In genomic region chr9:100194604-100195444, GRCm38 (mm10) we compare ENCODE assay signal across 11 mouse cellular contexts.
DNase-seq lines count a peak whose midpoint lies in the region; ATAC-seq lines count a peak whose summit lies in the region.
"Had no signal": no experiment of that assay in that cellular context is flagged by ENCODE, and none has a peak within 500 bp of the region (broad histone marks: within the 10 kb centered on the region; RNA-seq: fewer than 3 reads in every experiment).

No protein-coding gene starts in this region.

- DNase-seq in forebrain, embryonic 14.5 days (ENCODE audit: low spot score), result peak; percentile 64
- peak; percentile 13 for DNase-seq in ovary, postnatal 14 days (ENCODE audit: low spot score)
- DNase-seq in ovary, postnatal 10 days (ENCODE audit: low spot score), result no peak
- no peak for DNase-seq in lung, postnatal 36 days
- DNase-seq: lung, postnatal 14 days; thymus, postnatal 14 days had no signal

- no peak overlapping the region for H3K9ac ChIP-seq in forebrain, embryonic 14.5 days (ENCODE audit: low read length)
- H3K9ac ChIP-seq in forebrain, embryonic 13.5 days, result no peak overlapping the region
- H3K9ac ChIP-seq in limb, embryonic 15.5 days, result no peak overlapping the region
- no peak overlapping the region for H3K9ac ChIP-seq in stomach, embryonic 15.5 days
- no peak overlapping the region for H3K9ac ChIP-seq in kidney, embryonic 14.5 days (ENCODE audit: low read depth, low read length)

- H3K36me3 ChIP-seq in forebrain, embryonic 14.5 days (ENCODE audit: control insufficient read depth, insufficient read depth, low read length), result no peaks in the 10 kb centered on the region
- H3K36me3 ChIP-seq in forebrain, embryonic 13.5 days (ENCODE audit: poor library complexity, severe bottlenecking), result no peaks in the 10 kb centered on the region
- H3K36me3 ChIP-seq in limb, embryonic 15.5 days, result no peaks in the 10 kb centered on the region
- H3K36me3 ChIP-seq in stomach, embryonic 15.5 days, result no peaks in the 10 kb centered on the region
- no peaks in the 10 kb centered on the region for H3K36me3 ChIP-seq in kidney, embryonic 14.5 days (ENCODE audit: control insufficient read depth, insufficient read depth, low read length)

- ATAC-seq in forebrain, embryonic 14.5 days, result peak; percentile 57
- no peak for ATAC-seq in forebrain, embryonic 13.5 days
- ATAC-seq in limb, embryonic 15.5 days (ENCODE audit: insufficient number of reproducible peaks, low FRiP score, low TSS enrichment, low read depth), result peak; percentile 85; the same call in 1 of the 2 replicates
- ATAC-seq in stomach, embryonic 15.5 days (ENCODE audit: insufficient read depth, low FRiP score, low read depth), result peak; percentile 68; the same call in 1 of the 2 replicates
- no peak for ATAC-seq in kidney, embryonic 14.5 days (ENCODE audit: low FRiP score, low TSS enrichment)

- H3K4me3 ChIP-seq in forebrain, embryonic 14.5 days (ENCODE audit: low read depth, low read length), result no peak overlapping the region
- no peak overlapping the region for H3K4me3 ChIP-seq in forebrain, embryonic 13.5 days
- no peak overlapping the region for H3K4me3 ChIP-seq in limb, embryonic 15.5 days
- H3K4me3 ChIP-seq in stomach, embryonic 15.5 days (replicated peaks), result no peak overlapping the region
- H3K4me3 ChIP-seq in kidney, embryonic 14.5 days (ENCODE audit: low read length), result no peak overlapping the region
- H3K4me3 ChIP-seq: left cerebral cortex, adult 2 months had no signal

- no peaks in the 10 kb centered on the region for H3K9me3 ChIP-seq in forebrain, embryonic 14.5 days (replicated peaks; ENCODE audit: control insufficient read depth, low read length)
- H3K9me3 ChIP-seq in forebrain, embryonic 13.5 days (replicated peaks), result no peaks in the 10 kb centered on the region
- H3K9me3 ChIP-seq in limb, embryonic 15.5 days, result no peaks in the 10 kb centered on the region
- H3K9me3 ChIP-seq in stomach, embryonic 15.5 days, result no peaks in the 10 kb centered on the region
- no peaks in the 10 kb centered on the region for H3K9me3 ChIP-seq in kidney, embryonic 14.5 days (ENCODE audit: control insufficient read depth, low read length)

- H3K27ac ChIP-seq in forebrain, embryonic 14.5 days (ENCODE audit: low read depth, low read length), result no peak overlapping the region
- H3K27ac ChIP-seq in forebrain, embryonic 13.5 days, result no peak overlapping the region
- H3K27ac ChIP-seq in limb, embryonic 15.5 days, result no peak overlapping the region
- H3K27ac ChIP-seq in stomach, embryonic 15.5 days, result no peak overlapping the region
- H3K27ac ChIP-seq in kidney, embryonic 14.5 days (ENCODE audit: low read depth, low read length), result no peak overlapping the region
- H3K27ac ChIP-seq: left cerebral cortex, adult 2 months had no signal

- no peaks in the 10 kb centered on the region for H3K27me3 ChIP-seq in forebrain, embryonic 14.5 days (replicated peaks; ENCODE audit: control insufficient read depth, insufficient read depth, low read length)
- no peaks in the 10 kb centered on the region for H3K27me3 ChIP-seq in forebrain, embryonic 13.5 days
- H3K27me3 ChIP-seq in limb, embryonic 15.5 days, result no peaks in the 10 kb centered on the region
- H3K27me3 ChIP-seq in stomach, embryonic 15.5 days (replicated peaks), result no peaks in the 10 kb centered on the region
- no peaks in the 10 kb centered on the region for H3K27me3 ChIP-seq in kidney, embryonic 14.5 days (ENCODE audit: control insufficient read depth, insufficient read depth, low read length)

- H3K4me2 ChIP-seq in forebrain, embryonic 14.5 days (ENCODE audit: low read length), result no peak overlapping the region
- H3K4me2 ChIP-seq in forebrain, embryonic 13.5 days, result no peak overlapping the region
- H3K4me2 ChIP-seq in limb, embryonic 15.5 days, result no peak overlapping the region
- no peak overlapping the region for H3K4me2 ChIP-seq in stomach, embryonic 15.5 days
- H3K4me2 ChIP-seq in kidney, embryonic 14.5 days (replicated peaks; ENCODE audit: low read depth, low read length), result no peak overlapping the region

- 0 out of 2 replicates have a peak, but pooled peaks cover 3% of the 10 kb centered on the region for H3K4me1 ChIP-seq in forebrain, embryonic 14.5 days (ENCODE audit: control insufficient read depth, insufficient read depth, low read length)
- peaks cover 11% of the 10 kb centered on the region for H3K4me1 ChIP-seq in forebrain, embryonic 13.5 days
- peaks cover 5% of the 10 kb centered on the region for H3K4me1 ChIP-seq in limb, embryonic 15.5 days
- H3K4me1 ChIP-seq in stomach, embryonic 15.5 days, result 0 out of 2 replicates have a peak, but pooled peaks cover 2% of the 10 kb centered on the region
- no peaks in the 10 kb centered on the region for H3K4me1 ChIP-seq in kidney, embryonic 14.5 days (ENCODE audit: control insufficient read depth, insufficient read depth, low read length)

- 51% methylated on average over 11 of the region's 11 CpGs for WGBS in forebrain, embryonic 14.5 days
- 58% methylated on average over 11 of the region's 11 CpGs for WGBS in forebrain, embryonic 13.5 days
- 48% methylated on average over 11 of the region's 11 CpGs for WGBS in limb, embryonic 15.5 days
- 55% methylated on average over 11 of the region's 11 CpGs for WGBS in stomach, embryonic 15.5 days
- 70% methylated on average over 11 of the region's 11 CpGs for WGBS in kidney, embryonic 14.5 days

Comparison
In these comparisons a context has a peak if more than half of its experiments do, and no peak if none do; other contexts are left out.
1. ATAC-seq: peak in forebrain, embryonic 14.5 days (single experiment), limb, embryonic 15.5 days (single experiment) and stomach, embryonic 15.5 days (single experiment); none in forebrain, embryonic 13.5 days (single experiment) and kidney, embryonic 14.5 days (single experiment).
2. DNase-seq: peak in forebrain, embryonic 14.5 days (single experiment) and ovary, postnatal 14 days (single experiment); none in ovary, postnatal 10 days (single experiment) and lung, postnatal 36 days (single experiment).